ENCODE assay signal across 24 mouse cellular contexts in the genomic region with DNA sequence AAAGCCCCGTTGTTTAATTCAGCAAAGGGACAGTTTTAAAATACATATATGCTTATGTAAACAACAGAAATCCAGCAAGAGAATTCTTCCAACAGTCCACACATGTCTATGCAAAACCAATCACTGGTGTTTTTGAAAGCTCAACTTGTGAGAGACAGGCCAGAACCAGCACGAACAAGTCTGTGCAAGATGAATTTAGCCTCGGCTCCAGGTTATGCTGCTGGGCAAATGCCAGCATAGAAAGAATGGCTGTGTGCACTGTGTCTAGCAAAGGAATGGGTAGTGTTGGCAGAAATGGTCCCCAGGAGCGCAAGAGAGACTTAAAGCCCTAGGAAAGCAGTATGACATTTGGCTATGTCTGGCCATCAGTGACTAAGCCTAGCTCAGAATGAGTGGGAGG. TPM values are rescaled to one million over a fixed set of nuclear protein-coding genes. Genes with fewer than 3 reads are reported as not detected.
A peak's percentile ranks its signal among the peaks of the same experiment; 100 is the strongest.
DNase-seq lines count a peak whose midpoint lies in the region; ATAC-seq and TF ChIP-seq lines count a peak whose summit lies in the region.
"Had no signal": no experiment of that assay in that cellular context is flagged by ENCODE, and none has a peak within 500 bp of the region (broad histone marks: within the 10 kb centered on the region; RNA-seq: fewer than 3 reads in every experiment).

No protein-coding gene starts in this region.

- peaks cover 9% of the 10 kb centered on the region for H3K4me1 ChIP-seq in embryonic facial prominence, embryonic 14.5 days (ENCODE audit: control insufficient read depth, insufficient read depth, low read length)
- peaks cover 6% of the 10 kb centered on the region; the same call in 1 of the 2 replicates for H3K4me1 ChIP-seq in embryonic facial prominence, embryonic 10.5 days
- peaks cover 29% of the 10 kb centered on the region for H3K4me1 ChIP-seq in kidney, adult 2 months (ENCODE audit: control insufficient read depth, insufficient read depth, low read length)
- H3K4me1 ChIP-seq in kidney, embryonic 15.5 days: peaks cover 28% of the 10 kb centered on the region
- H3K4me1 ChIP-seq: embryonic facial prominence, embryonic 12.5 days; forebrain, embryonic 13.5 days; liver, embryonic 13.5 days; midbrain, embryonic 13.5 days had no signal

- WGBS in embryonic facial prominence, embryonic 14.5 days: 64% methylated on average over 4 of the region's 4 CpGs
- 88% methylated on average over 4 of the region's 4 CpGs for WGBS in embryonic facial prominence, embryonic 10.5 days
- WGBS in kidney, adult 2 months: 41% methylated on average over 4 of the region's 4 CpGs
- 75% methylated on average over 4 of the region's 4 CpGs for WGBS in kidney, embryonic 15.5 days

- no peaks in the 10 kb centered on the region for H3K36me3 ChIP-seq in embryonic facial prominence, embryonic 14.5 days (ENCODE audit: control insufficient read depth, insufficient read depth, low read length)
- H3K36me3 ChIP-seq in embryonic facial prominence, embryonic 10.5 days (replicated peaks): no peaks in the 10 kb centered on the region
- no peaks in the 10 kb centered on the region; the same call in 1 of the 2 replicates for H3K36me3 ChIP-seq in kidney, adult 2 months (ENCODE audit: control insufficient read depth, insufficient read depth, low read length)
- peaks cover 3% of the 10 kb centered on the region; the same call in 1 of the 2 replicates for H3K36me3 ChIP-seq in kidney, embryonic 15.5 days
- H3K36me3 ChIP-seq: embryonic facial prominence, embryonic 12.5 days had no signal

- H3K9me3 ChIP-seq in embryonic facial prominence, embryonic 14.5 days (ENCODE audit: control insufficient read depth, low read length): no peaks in the 10 kb centered on the region
- H3K9me3 ChIP-seq in embryonic facial prominence, embryonic 10.5 days: no peaks in the 10 kb centered on the region
- H3K9me3 ChIP-seq in kidney, embryonic 15.5 days (replicated peaks): no peaks in the 10 kb centered on the region
- H3K9me3 ChIP-seq: embryonic facial prominence, embryonic 12.5 days; forebrain, embryonic 13.5 days; heart, embryonic 12.5 days; liver, embryonic 13.5 days; midbrain, embryonic 13.5 days had no signal

- no peak for TF ChIP-seq POLR2A in kidney, adult 2 months (IDR thresholded peaks at IDR 0.05; ENCODE audit: low read depth, low read length)
- no peak for TF ChIP-seq POLR2A in brain, embryonic 14.5 days (IDR thresholded peaks at IDR 0.05; ENCODE audit: borderline replicate concordance, extremely low read depth, insufficient read depth, insufficient read length, poor library complexity, severe bottlenecking)

- H3K4me3 ChIP-seq in embryonic facial prominence, embryonic 14.5 days (ENCODE audit: low read depth, low read length): no peak overlapping the region
- no peak overlapping the region for H3K4me3 ChIP-seq in embryonic facial prominence, embryonic 10.5 days
- no peak overlapping the region for H3K4me3 ChIP-seq in kidney, adult 2 months (ENCODE audit: insufficient read depth, low read depth, low read length)
- H3K4me3 ChIP-seq in kidney, embryonic 15.5 days (replicated peaks): no peak overlapping the region
- H3K4me3 ChIP-seq: embryonic facial prominence, embryonic 12.5 days; erythroblast, embryonic 14.5 days; forebrain, embryonic 13.5 days; heart, embryonic 12.5 days; liver, embryonic 13.5 days; midbrain, embryonic 13.5 days had no signal

- no peak overlapping the region for H3K4me2 ChIP-seq in embryonic facial prominence, embryonic 14.5 days (ENCODE audit: low read depth, low read length)
- no peak overlapping the region for H3K4me2 ChIP-seq in kidney, embryonic 15.5 days
- H3K4me2 ChIP-seq: embryonic facial prominence, embryonic 12.5 days; forebrain, embryonic 13.5 days; heart, embryonic 12.5 days; liver, embryonic 13.5 days; midbrain, embryonic 13.5 days had no signal

- no peak for ATAC-seq in embryonic facial prominence, embryonic 14.5 days (ENCODE audit: low read depth)
- no peak for ATAC-seq in kidney, embryonic 15.5 days (replicated peaks; ENCODE audit: low FRiP score)
- ATAC-seq: forebrain, embryonic 13.5 days; hindbrain, postnatal 0 days; intestine, embryonic 16.5 days; midbrain, embryonic 13.5 days; Patski had no signal

- no peak for TF ChIP-seq CTCF in kidney, adult 2 months (conservative IDR thresholded peaks at IDR 0.05; ENCODE audit: insufficient read depth, insufficient read length, low read depth, low read length)
- no peak for TF ChIP-seq CTCF in brain, embryonic 14.5 days (IDR thresholded peaks at IDR 0.05; ENCODE audit: borderline replicate concordance, extremely low read depth, insufficient read depth, insufficient read length)

- H3K9ac ChIP-seq in embryonic facial prominence, embryonic 14.5 days (ENCODE audit: low read depth, low read length): no peak overlapping the region
- no peak overlapping the region for H3K9ac ChIP-seq in kidney, embryonic 15.5 days
- H3K9ac ChIP-seq: embryonic facial prominence, embryonic 12.5 days; forebrain, embryonic 13.5 days; heart, embryonic 12.5 days; liver, embryonic 13.5 days; midbrain, embryonic 13.5 days had no signal

- H3K27ac ChIP-seq in embryonic facial prominence, embryonic 14.5 days (replicated peaks; ENCODE audit: low read depth, low read length): no peak overlapping the region
- no peak overlapping the region for H3K27ac ChIP-seq in embryonic facial prominence, embryonic 10.5 days (replicated peaks)
- no peak overlapping the region for H3K27ac ChIP-seq in kidney, adult 2 months (ENCODE audit: insufficient read depth, low read depth, low read length)
- no peak overlapping the region for H3K27ac ChIP-seq in kidney, embryonic 15.5 days
- H3K27ac ChIP-seq: embryonic facial prominence, embryonic 12.5 days; forebrain, embryonic 13.5 days; hindbrain, postnatal 0 days; liver, embryonic 13.5 days; midbrain, embryonic 13.5 days had no signal

- H3K27me3 ChIP-seq in embryonic facial prominence, embryonic 14.5 days (replicated peaks; ENCODE audit: control insufficient read depth, insufficient read depth, low read length): no peaks in the 10 kb centered on the region
- no peaks in the 10 kb centered on the region for H3K27me3 ChIP-seq in embryonic facial prominence, embryonic 10.5 days (replicated peaks; ENCODE audit: low read depth, poor library complexity, severe bottlenecking)
- no peaks in the 10 kb centered on the region for H3K27me3 ChIP-seq in kidney, adult 2 months (replicated peaks; ENCODE audit: control insufficient read depth, insufficient read depth, low read length)
- no peaks in the 10 kb centered on the region for H3K27me3 ChIP-seq in kidney, embryonic 15.5 days
- H3K27me3 ChIP-seq: embryonic facial prominence, embryonic 12.5 days; forebrain, embryonic 13.5 days; heart, embryonic 12.5 days; liver, embryonic 13.5 days; midbrain, embryonic 13.5 days; Patski had no signal

- peak; percentile 36 for DNase-seq in embryonic facial prominence, embryonic 14.5 days (ENCODE audit: low spot score)
- DNase-seq in embryonic facial prominence, embryonic 10.5 days (ENCODE audit: low spot score): no peak
- peak; percentile 78 for DNase-seq in kidney, adult 2 months
- peak; percentile 22 for DNase-seq in brain, embryonic 14.5 days (ENCODE audit: low read depth)
- DNase-seq in kidney, postnatal 36 days: peak; percentile 69 to 70
- no peak for DNase-seq in spleen, postnatal 4 days (ENCODE audit: low spot score in 2 of 2)
- DNase-seq: adrenal gland, postnatal 36 days; cerebellum, postnatal 10 days; gastrocnemius, postnatal 14 days; heart, adult 11 months; heart, postnatal 14 days; liver, embryonic 13.5 days; lung, adult 2 months; lung, postnatal 14 days; right cerebral cortex, postnatal 14 days had no signal

RNA-seq across cellular contexts. Expression of gene Atxn1, which starts 24.1 kb away (rescaled TPM):
- 3.6 and 3.8 TPM in 2 replicates for polyA plus RNA-seq in embryonic facial prominence, embryonic 14.5 days (2014; fragmentation: Nextera tagmentation; extraction: Ambion mirVana)
- polyA plus RNA-seq in embryonic facial prominence, embryonic 10.5 days (2016; fragmentation: Nextera tagmentation; extraction: Ambion mirVana): 1.1 and 1.2 TPM in 2 replicates
- 15.0 and 17.9 TPM in 2 replicates for polyA plus RNA-seq in kidney, adult 2 months (2012; rRNA removed)
- polyA plus RNA-seq in kidney, embryonic 15.5 days (2015; fragmentation: Nextera tagmentation; extraction: Ambion mirVana): 6.3 and 7.0 TPM in 2 replicates
- polyA plus RNA-seq in brain, embryonic 14.5 days (2012; rRNA removed): 9.2 and 11.0 TPM in 2 replicates

Comparison
In these comparisons a context has a peak if more than half of its experiments do, and no peak if none do; other contexts are left out.
1. DNase-seq: peak in embryonic facial prominence, embryonic 14.5 days (single experiment), kidney, adult 2 months (single experiment), brain, embryonic 14.5 days (single experiment) and kidney, postnatal 36 days (2 of 2); none in embryonic facial prominence, embryonic 10.5 days (single experiment) and spleen, postnatal 4 days (0 of 2).